Mouse (Mus musculus) liver, adult 2 months (tissue): ENCODE measurements at regions not wholly inside any gene's neighbourhood (a gene's known extent, or its start where the extent isn't known, plus 50 kb on each side); places are given as distances from the start of the nearest gene placed in this dataset.

Source experiments
- CTCF ChIP-seq: fragments of 200-500 bp; IDR thresholded peaks from 2 replicates; pipeline ENCODE4 v1.5.1; 2011; ENCODE audit warnings: low read depth, low read length, control low read depth
- POLR2A ChIP-seq: fragments of 200-500 bp; IDR thresholded peaks from 2 replicates; pipeline ENCODE4 v1.6.1; 2011; ENCODE audit warnings: low read length, control low read depth; ENCODE audit not compliant: insufficient read depth; ENCODE audit errors: extremely low read depth

- TF ChIP-seq CTCF (no peak), POLR2A (no peak)
These were observed 317.4 kb upstream of the Prickle1 start for GRCm38 (mm10) chr15:93913041-93913440.
